Mouse (Mus musculus) lung, postnatal 0 days (tissue): ENCODE data around the gene Med13l.

Source experiments
- CTCF ChIP-seq: IDR thresholded peaks from 2 replicates; pipeline ENCODE4 v1.5.1; 2016; ENCODE audit warnings: antibody characterized with exemption, mild to moderate bottlenecking
- EP300 ChIP-seq: IDR thresholded peaks from 2 replicates; pipeline ENCODE4 v1.6.1; 2016; ENCODE audit warnings: antibody characterized with exemption, mild to moderate bottlenecking, control low read depth

- TF ChIP-seq CTCF = no peak
- no peak for TF ChIP-seq EP300
Measured at GRCm38 (mm10) chr5:118697073-118697472, 136.6 kb downstream of the Med13l start.
